Mouse (Mus musculus) left cerebral cortex, adult 6 months (tissue): ENCODE data around the gene Wdr49. TPM values are rescaled to one million over a fixed set of nuclear protein-coding genes. Genes with fewer than 3 reads are reported as not detected.

Source experiments
- long read RNA-seq, 2 experiments: library from polyadenylated mRNA; unstranded; transcript quantifications; one replicate each; pipeline ENCODE4 v2.0.0; 2019 to 2020
- polyA plus RNA-seq: library from polyadenylated mRNA; unstranded; fragments of <200 nt; fragmentation: Nextera tagmentation; gene quantifications from 2 replicates; pipeline ENCODE4 v1.2.3, GENCODE M21; 2021

The Wdr49 gene
- polyA plus RNA-seq, result 0.10 and 0.12 TPM in 2 replicates
- long read RNA-seq, experiment 1, partial matches to known transcripts, result 1 of 1 reads
- long read RNA-seq, experiment 1, other reads (novel, unspliced or antisense), result 0 of 1 reads
- long read RNA-seq, experiment 2, result 0 reads

DNA sequence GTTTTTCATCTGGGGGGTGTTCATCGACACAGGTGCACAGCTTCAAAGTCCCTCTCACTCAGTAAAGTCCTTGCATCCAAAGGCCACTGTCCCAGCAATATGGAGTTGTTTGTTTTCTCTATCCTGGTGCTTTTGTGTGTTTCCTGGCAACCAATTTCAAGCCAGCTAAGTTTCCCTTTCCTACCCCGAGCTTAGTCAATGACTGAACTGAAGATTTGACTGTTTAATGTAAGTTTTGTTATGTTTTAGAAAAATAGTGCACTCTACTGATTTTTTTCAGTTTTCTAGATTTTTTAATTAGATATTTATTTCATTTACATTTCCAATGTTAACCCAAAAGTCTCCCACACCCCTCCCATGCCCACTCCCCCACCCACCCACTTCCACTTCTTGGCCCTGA lies at the start of gene Wdr49:
TSS of gene Wdr49 (minus strand) at position 101 of the 400 bp plus-strand sequence.

DNA sequence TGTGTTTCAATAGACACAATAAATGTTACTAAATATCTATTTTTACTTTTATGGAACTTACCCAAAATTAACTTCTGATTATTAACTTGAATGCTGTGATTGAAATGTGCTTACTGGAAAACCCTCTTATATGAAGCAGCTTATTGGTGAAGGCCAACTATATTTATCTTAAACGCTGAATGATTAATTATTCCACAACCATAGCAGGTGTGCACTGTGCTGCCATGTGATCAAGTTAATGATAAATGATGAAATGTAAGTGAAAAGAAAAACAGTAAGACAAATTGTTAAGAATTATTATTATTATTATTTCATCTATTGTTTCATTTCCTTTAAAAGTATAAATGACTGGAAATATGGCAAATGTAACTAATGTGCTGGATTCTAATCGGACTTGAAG lies 212.0 kb downstream of the Wdr49 start, which contains the start of gene Serpini2:
TSS of gene Serpini2 (minus strand) at position 101 of the 400 bp plus-strand sequence.

Other genes starting within 250 kb of the Wdr49 start
- gene Serpini2, start 212.1 kb downstream of the Wdr49 start, polyA plus RNA-seq, result not detected in 2 replicates
- gene Pdcd10, start 74.7 kb upstream of the Wdr49 start, polyA plus RNA-seq, result 93.9 and 115 TPM in 2 replicates
- gene Serpini1, start 75.4 kb upstream of the Wdr49 start, polyA plus RNA-seq, result 107 and 162 TPM in 2 replicates